Mouse (Mus musculus): Measurements from ENCODE around the gene Tfcp2. TPM values are rescaled to one million over a fixed set of nuclear protein-coding genes. Genes with fewer than 3 reads are reported as not detected.

Gene Tfcp2
- 5.8 and 7.8 TPM in 2 replicates for total RNA-seq (2012; rRNA removed)
- total RNA-seq (2014; rRNA removed), result 6.3 and 6.8 TPM in 2 replicates
- 5.3 and 5.9 TPM in 2 replicates for polyA plus RNA-seq (2012; ENCODE audit: insufficient read length, low read depth)

GRCm38 (mm10) chr15:100551326-100552307, at the start of gene Tfcp2:
Gene Tfcp2, minus strand, starts transcription at chr15:100552008.
- peaks cover 5% of the 10 kb centered on the region for H3K27me3 ChIP-seq (replicated peaks)
- peak within 1 kb of the TSS; percentile 80 to 93 (median 89) for H3K4me3 ChIP-seq (replicated peaks in 1 of 3; ENCODE audit: low read depth in 2 of 3, low read length in 2 of 3, poor library complexity in 1 of 3)
- peaks cover 6 to 19% of the 10 kb centered on the region in 2 experiments for H3K36me3 ChIP-seq (replicated peaks in 1 of 2; ENCODE audit: control insufficient read depth in 1 of 2, insufficient read depth in 1 of 2, low read length in 1 of 2)
- H3K4me2 ChIP-seq (ENCODE audit: insufficient read depth, low read depth, poor library complexity, severe bottlenecking), result peak within 1 kb of the TSS; percentile 84
- peak; percentile 67 for TF ChIP-seq HCFC1 (IDR thresholded peaks at IDR 0.05; ENCODE audit: low read depth, low read length)
- TF ChIP-seq SMC3 (IDR thresholded peaks at IDR 0.05; ENCODE audit: low read depth, low read length), result no peak
- TF ChIP-seq EP300 (IDR thresholded peaks at IDR 0.05; ENCODE audit: low read length), result no peak
- peak; percentile 96 for TF ChIP-seq POLR2A (IDR thresholded peaks at IDR 0.05; ENCODE audit: low read depth, low read length)
- peak; percentile 70; the same call in 1 of the 2 replicates for TF ChIP-seq TBP (conservative IDR thresholded peaks at IDR 0.05; ENCODE audit: low read depth, low read length)
- TF ChIP-seq MXI1 (IDR thresholded peaks at IDR 0.05; ENCODE audit: low read depth, low read length), result peak; percentile 61; the same call in 1 of the 2 replicates
- no peak for TF ChIP-seq MEF2A (IDR thresholded peaks at IDR 0.05; ENCODE audit: borderline replicate concordance, low read depth, low read length)
- TF ChIP-seq SIN3A (IDR thresholded peaks at IDR 0.05; ENCODE audit: low read length), result peak; percentile 76
- no peak for TF ChIP-seq CTCF (conservative IDR thresholded peaks at IDR 0.05 in 1 of 2, IDR thresholded peaks at IDR 0.05 in 1 of 2; ENCODE audit: low read depth in 2 of 2, low read length in 2 of 2)
- no peak for TF ChIP-seq USF1 (IDR thresholded peaks at IDR 0.05; ENCODE audit: low read depth, low read length)
- peak; percentile 96 for TF ChIP-seq CHD2 (IDR thresholded peaks at IDR 0.05; ENCODE audit: low read length)
- peak; percentile 83 for TF ChIP-seq NELFE (IDR thresholded peaks at IDR 0.05; ENCODE audit: low read depth, low read length)
- peak; percentile 91 for TF ChIP-seq POLR2AphosphoS2 (IDR thresholded peaks at IDR 0.05; ENCODE audit: low read depth, low read length)
- TF ChIP-seq TCF12 (IDR thresholded peaks at IDR 0.05; ENCODE audit: low read depth, low read length), result peak; percentile 66
- TF ChIP-seq IRF4 (IDR thresholded peaks at IDR 0.05; ENCODE audit: low read depth, low read length), result peak; percentile 18; the same call in 1 of the 2 replicates
- no peak for TF ChIP-seq USF2 (conservative IDR thresholded peaks at IDR 0.05; ENCODE audit: low read depth, low read length)
- peak; percentile 82 for TF ChIP-seq ELF1 (IDR thresholded peaks at IDR 0.05; ENCODE audit: low read depth, low read length)
- TF ChIP-seq KAT2A (IDR thresholded peaks at IDR 0.05; ENCODE audit: insufficient replicate concordance, low read length), result peak; percentile 35; the same call in 1 of the 2 replicates
- TF ChIP-seq MAX (IDR thresholded peaks at IDR 0.05; ENCODE audit: low read length), result peak; percentile 48; the same call in 1 of the 2 replicates
- no peak for TF ChIP-seq UBTF (IDR thresholded peaks at IDR 0.05; ENCODE audit: low read depth, low read length)
- peak; percentile 81 for TF ChIP-seq NRF1 (IDR thresholded peaks at IDR 0.05; ENCODE audit: low read depth, low read length)
- peak; percentile 91 for TF ChIP-seq ZMIZ1 (IDR thresholded peaks at IDR 0.05; ENCODE audit: low read depth, low read length)
- H3K4me1 ChIP-seq (ENCODE audit: control insufficient read depth in 1 of 2, insufficient read depth in 2 of 2), result peaks cover 3 to 18% of the 10 kb centered on the region in 2 experiments; a peak in 2 of 4 replicates
- peak within 1 kb of the TSS; percentile 83 for H3K9ac ChIP-seq (ENCODE audit: insufficient read depth, low read depth)
- H3K9me3 ChIP-seq (replicated peaks; ENCODE audit: low read length), result peaks cover 6% of the 10 kb centered on the region
- peak; percentile 99 for DNase-seq (ENCODE audit: extremely low read depth)
- peaks cover 3% of the 10 kb centered on the region; the same call in 1 of the 2 replicates for H3K79me2 ChIP-seq (replicated peaks; ENCODE audit: control insufficient read depth, extremely low read depth, insufficient read depth, poor library complexity, severe bottlenecking)
- in situ Hi-C loops (cut with MboI; ENCODE audit: low pct_ligation_motif_present, low pct_unique_long_range_greater_than_20kb, low sequenced_read_pairs) (no loop called here), dilution Hi-C loops (cut with MboI; ENCODE audit: extremely low pct_ligation_motif_present, extremely low pct_unique_long_range_greater_than_20kb, low sequenced_read_pairs) (no loop called here)
- peak within 1 kb of the TSS; percentile 26 for H3K27ac ChIP-seq (ENCODE audit: insufficient read depth, low read depth)
